Mouse (Mus musculus) forebrain, embryonic 10.5 days (tissue): ENCODE data around the gene Angptl3. TPM values are rescaled to one million over a fixed set of nuclear protein-coding genes. Genes with fewer than 3 reads are reported as not detected.

Experiments
- DNase-seq: peaks from one replicate; pipeline ENCODE4 v3.0.0-alpha.2; 2017; ENCODE audit warnings: low spot score; ENCODE audit errors: extremely low spot score
- H3K27ac ChIP-seq: fragments of 300-500 bp; sonication (generic); 2 replicates; pipeline ENCODE4 v1.5.1; 2016; ENCODE audit warnings: mild to moderate bottlenecking
- H3K27me3 ChIP-seq: fragments of 300-500 bp; sonication (generic); 2 replicates; pipeline ENCODE4 v1.6.1; 2016; ENCODE audit warnings: mild to moderate bottlenecking; ENCODE audit not compliant: poor library complexity, severe bottlenecking
- H3K36me3 ChIP-seq: fragments of 300-500 bp; sonication (generic); replicated peaks from 2 replicates; pipeline ENCODE4 v1.6.1; 2016; ENCODE audit warnings: mild to moderate bottlenecking, moderate library complexity
- H3K4me1 ChIP-seq: fragments of 300-500 bp; sonication (generic); 2 replicates; pipeline ENCODE4 v1.6.1; 2016
- H3K4me3 ChIP-seq: fragments of 300-500 bp; sonication (generic); 2 replicates; pipeline ENCODE4 v1.5.1; 2016; ENCODE audit warnings: mild to moderate bottlenecking, moderate library complexity
- H3K9me3 ChIP-seq: fragments of 300-500 bp; sonication (generic); 2 replicates; pipeline ENCODE4 v1.6.1; 2016; ENCODE audit warnings: mild to moderate bottlenecking, moderate library complexity
- WGBS: fragments of 180-500 bp; shearing (Covaris S2); methylation state at CpG from one replicate; pipeline ENCODE4 v1.1.7; 2016; 5-methylcytosine and 5-hydroxymethylcytosine counted together
- polyA plus RNA-seq: library from polyadenylated mRNA; unstranded; fragments of >200 nt; fragmentation: Nextera tagmentation; extraction: Ambion mirVana; gene quantifications from 2 replicates; pipeline ENCODE4 v1.2.1, GENCODE M21; 2016

Angptl3 gene
- polyA plus RNA-seq, 1 experiment from 2014 or later = 1.9 TPM

GRCm38 (mm10) chr4:99078005-99078404, 47.3 kb downstream of the Angptl3 start:
- H3K36me3 ChIP-seq = peaks cover 77% of the 10 kb centered on the region

GRCm38 (mm10) chr4:99081169-99081568, 50.4 kb downstream of the Angptl3 start:
- Histone ChIP-seq H3K36me3 (peaks cover 66% of the 10 kb centered on the region), H3K9me3 (no peaks in the 10 kb centered on the region), H3K4me3 (no peak overlapping the region), H3K4me1 (no peaks in the 10 kb centered on the region), H3K27me3 (no peaks in the 10 kb centered on the region), H3K27ac (no peak overlapping the region)
- no peak for DNase-seq
- WGBS = 86% methylated on average over 1 of the region's 1 CpGs

More at GRCm38 (mm10) chr4:99078005-99078404, 47.3 kb downstream of the Angptl3 start:
- Histone ChIP-seq H3K4me3 (no peak overlapping the region), H3K27me3 (no peaks in the 10 kb centered on the region), H3K9me3 (no peaks in the 10 kb centered on the region), H3K27ac (no peak overlapping the region), H3K4me1 (no peaks in the 10 kb centered on the region)
- WGBS = 96% methylated on average over 3 of the region's 3 CpGs
- no peak for DNase-seq

- H3K27ac ChIP-seq = no peak overlapping the region
- no peaks in the 10 kb centered on the region for H3K27me3 ChIP-seq
- 91% methylated on average over 3 of the region's 3 CpGs for WGBS
- H3K4me1 ChIP-seq = no peaks in the 10 kb centered on the region
- no peak for DNase-seq
- peaks cover 68% of the 10 kb centered on the region for H3K36me3 ChIP-seq
- H3K4me3 ChIP-seq = no peak overlapping the region
- H3K9me3 ChIP-seq = no peaks in the 10 kb centered on the region
Measured at GRCm38 (mm10) chr4:99083862-99084261, 53.1 kb downstream of the Angptl3 start.

- WGBS = 94% methylated on average over 17 of the region's 17 CpGs
- H3K27ac ChIP-seq = no peak overlapping the region
- no peaks in the 10 kb centered on the region for H3K9me3 ChIP-seq
- no peaks in the 10 kb centered on the region for H3K27me3 ChIP-seq
- peaks cover 54% of the 10 kb centered on the region for H3K36me3 ChIP-seq
- no peak overlapping the region for H3K4me3 ChIP-seq
- H3K4me1 ChIP-seq = peaks cover 9% of the 10 kb centered on the region
- no peak for DNase-seq
Measured at GRCm38 (mm10) chr4:99087760-99088485, 57.2 kb downstream of the Angptl3 start.

- Histone ChIP-seq H3K27ac (no peak overlapping the region), H3K27me3 (no peaks in the 10 kb centered on the region)
- 64% methylated on average over 3 of the region's 3 CpGs for WGBS
Measured at GRCm38 (mm10) chr4:99091151-99091701, 60.5 kb downstream of the Angptl3 start.

GRCm38 (mm10) chr4:99091777-99092176, 61.0 kb downstream of the Angptl3 start:
- no peaks in the 10 kb centered on the region for H3K9me3 ChIP-seq
- 88% methylated on average over 3 of the region's 3 CpGs for WGBS
- DNase-seq = no peak
- H3K4me3 ChIP-seq = no peak overlapping the region
- H3K36me3 ChIP-seq = peaks cover 37% of the 10 kb centered on the region
- no peak overlapping the region for H3K27ac ChIP-seq
- peaks cover 16% of the 10 kb centered on the region for H3K4me1 ChIP-seq
- no peaks in the 10 kb centered on the region for H3K27me3 ChIP-seq

More at GRCm38 (mm10) chr4:99091151-99091701, 60.5 kb downstream of the Angptl3 start:
- no peak overlapping the region for H3K4me3 ChIP-seq
- H3K9me3 ChIP-seq = no peaks in the 10 kb centered on the region
- peaks cover 43% of the 10 kb centered on the region for H3K36me3 ChIP-seq
- peaks cover 16% of the 10 kb centered on the region for H3K4me1 ChIP-seq
- DNase-seq = no peak

Other genes with a start within 250 kb of the Angptl3 start
- 1.4 and 1.6 TPM in 2 replicates for gene Kank4, start 213.4 kb upstream of the Angptl3 start, polyA plus RNA-seq
- gene I0C0044D17Rik, start 207.1 kb upstream of the Angptl3 start, polyA plus RNA-seq = not detected in 2 replicates
- 118 and 119 TPM in 2 replicates for gene Usp1, start 107.1 kb upstream of the Angptl3 start, polyA plus RNA-seq
- 73.5 and 74.2 TPM in 2 replicates for gene Dock7, start 90.0 kb downstream of the Angptl3 start, polyA plus RNA-seq
- 12.6 and 14.2 TPM in 2 replicates for gene Atg4c, start 163.0 kb downstream of the Angptl3 start, polyA plus RNA-seq